Mouse (Mus musculus) left cerebral cortex, postnatal 25 days (tissue): ENCODE data around the gene Tfpi. TPM values are rescaled to one million over a fixed set of nuclear protein-coding genes. Genes with fewer than 3 reads are reported as not detected.
"Not testable (repeated sequence)": the region's sequence is repeated elsewhere in the genome, so short reads cannot be mapped to it uniquely, and the experiment has no call there.

Experiments
- DNase-seq, 2 experiments: peaks; one replicate each; pipeline ENCODE4 v3.0.0; 2022; ENCODE audit warnings: low spot score in 2 of 2, mixed read lengths in 1 of 2
- intact Hi-C: fragments of 180-260 bp; cut with DNase I; formaldehyde crosslinking; loops from one replicate; pipeline ENCODE4 v1.15.1; 2025
- total RNA-seq, 2 experiments: library from RNA; stranded (reverse); gene quantifications; 2 replicates each; pipeline ENCODE4 v1.2.3; 2021

Gene Tfpi
- total RNA-seq, 2 experiments from 2014 or later: 5.3 to 6.0 TPM

DNA sequence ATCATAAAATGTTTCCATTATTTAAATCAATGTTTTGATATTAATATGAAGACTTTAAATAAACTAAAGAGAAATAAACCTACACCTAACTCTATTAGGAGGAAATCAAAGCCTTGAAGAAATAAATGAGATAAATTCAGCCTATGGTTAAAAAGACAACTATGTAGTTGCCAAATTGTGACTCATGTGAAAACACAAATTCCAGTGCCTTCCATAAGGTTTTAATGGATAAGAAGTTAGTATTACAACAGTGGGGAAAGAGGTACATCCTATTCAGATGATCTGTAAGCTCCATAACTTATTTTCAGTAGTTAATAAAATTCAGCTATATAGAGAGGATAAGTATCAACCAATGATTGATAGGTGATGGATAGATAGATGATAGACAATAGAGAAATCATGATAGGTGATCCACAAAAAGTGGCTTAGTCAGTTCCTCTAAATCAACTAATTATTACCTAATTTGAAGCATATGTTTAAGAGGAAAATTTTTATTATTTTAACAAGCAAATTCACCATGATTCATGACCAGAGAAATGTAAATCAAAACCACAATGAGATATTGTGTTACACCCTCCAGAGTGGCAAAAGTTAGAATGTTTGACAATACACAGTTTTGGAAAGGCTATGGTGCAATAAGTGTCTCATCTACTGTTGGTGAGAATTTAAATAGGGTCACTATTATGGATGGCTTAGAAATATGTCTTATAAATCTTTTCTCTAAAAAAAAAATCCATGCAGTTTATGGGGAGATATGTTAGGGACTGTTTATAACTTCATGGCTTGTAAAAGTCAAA is 66.6 kb downstream of the Tfpi start:
- DNase-seq: no peak
- intact Hi-C loops: no loop called here

DNA sequence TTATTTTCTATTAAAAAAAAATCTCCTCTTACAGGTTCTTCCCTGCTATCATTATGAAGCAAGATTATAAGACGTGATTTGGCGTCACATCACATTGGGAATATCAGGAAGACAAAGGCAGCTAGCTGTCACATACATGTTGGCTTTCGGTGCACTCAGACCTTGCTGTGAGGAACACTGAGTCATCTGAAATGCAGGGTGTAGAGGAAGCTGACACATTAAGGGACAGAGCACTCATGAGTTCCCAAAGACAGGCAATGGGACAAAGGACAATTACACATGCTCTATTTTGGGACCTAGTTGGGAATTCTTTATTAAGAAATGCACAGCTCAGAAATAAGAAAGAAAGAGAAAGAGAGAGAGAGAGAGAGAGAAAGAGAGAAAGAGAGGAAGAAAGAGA is 71.7 kb downstream of the Tfpi start:
- no peak for DNase-seq
- intact Hi-C loops: no loop called here

DNA sequence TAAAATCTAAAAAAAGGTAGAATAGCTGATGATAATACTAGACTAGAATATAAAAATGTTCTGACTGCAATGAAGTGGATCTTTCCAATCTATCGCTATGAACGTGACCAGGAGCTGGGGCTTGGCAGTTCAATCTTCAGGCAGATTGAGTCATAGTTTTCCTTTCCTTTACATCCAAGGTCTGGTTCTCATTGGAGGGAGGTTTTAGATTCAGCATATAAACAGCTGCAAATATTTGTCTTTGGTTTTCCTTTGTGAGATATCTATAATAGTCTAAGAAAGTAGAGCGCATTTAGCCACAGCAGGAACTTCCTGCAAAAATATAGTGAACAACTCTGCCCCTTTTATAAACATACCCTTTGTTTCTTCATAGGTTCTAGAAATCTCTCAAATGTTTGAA is 73.9 kb downstream of the Tfpi start:
- DNase-seq: no peak
- intact Hi-C loops: no loop called here

DNA sequence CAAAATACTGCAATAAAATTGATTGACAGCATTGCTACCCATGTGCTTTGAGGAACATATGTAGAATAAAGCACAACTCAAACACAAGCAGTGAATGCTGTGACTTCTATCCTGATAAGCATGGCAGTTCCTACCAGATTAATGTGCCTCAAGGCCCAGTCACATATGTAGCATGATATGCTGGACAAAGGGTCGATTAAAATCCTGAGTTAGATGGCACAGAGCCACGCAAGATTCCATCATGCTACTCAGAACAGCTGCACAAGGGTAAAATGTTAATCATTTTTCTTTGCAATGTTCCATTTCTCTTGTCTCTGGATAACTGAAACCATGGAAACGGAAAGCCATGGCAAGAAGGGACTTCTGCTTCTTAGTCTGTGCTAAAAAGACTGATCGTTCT is 80.0 kb downstream of the Tfpi start:
- intact Hi-C loops: no loop called here
- no peak for DNase-seq

DNA sequence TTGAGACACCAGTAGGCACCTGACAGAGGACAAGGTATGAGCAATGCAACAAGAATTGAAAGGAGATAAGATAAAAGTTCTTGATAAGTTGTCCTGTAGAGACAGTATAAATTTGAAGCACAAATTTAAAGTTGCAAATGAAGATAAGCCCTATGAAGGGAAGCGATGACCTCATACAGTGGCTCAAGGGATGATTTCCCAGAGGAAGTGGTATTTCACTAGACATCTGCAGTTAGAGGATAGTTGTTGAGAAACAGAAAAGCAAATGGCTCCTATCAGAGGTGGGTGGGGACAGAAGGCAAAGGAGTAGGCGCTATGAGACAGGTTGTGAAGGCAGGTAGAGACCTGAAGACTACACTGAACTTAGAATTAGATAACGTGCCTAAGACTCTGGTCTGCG is 83.3 kb downstream of the Tfpi start:
- no peak for DNase-seq
- intact Hi-C loops: no loop called here

DNA sequence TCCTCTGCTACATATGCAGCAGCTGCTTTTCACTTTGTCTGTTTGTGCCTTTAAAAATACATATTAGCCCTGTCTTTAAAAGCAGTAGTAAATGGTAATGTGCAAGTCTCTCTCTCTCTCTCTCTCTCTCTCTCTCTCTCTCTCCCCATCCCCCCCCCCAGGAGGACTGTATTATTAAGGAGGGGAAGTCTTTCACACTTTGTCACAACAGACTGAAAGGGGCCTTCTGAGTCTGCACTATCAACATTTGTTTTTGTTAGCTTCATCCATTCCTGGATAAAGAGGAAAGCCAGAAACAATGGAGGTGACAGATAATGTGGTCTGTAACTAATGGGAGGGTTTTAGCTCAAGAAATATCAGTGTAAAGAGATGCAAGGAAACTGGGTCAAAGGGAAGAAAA is 87.5 kb downstream of the Tfpi start:
- DNase-seq: no peak
- intact Hi-C loops: no loop called here

DNA sequence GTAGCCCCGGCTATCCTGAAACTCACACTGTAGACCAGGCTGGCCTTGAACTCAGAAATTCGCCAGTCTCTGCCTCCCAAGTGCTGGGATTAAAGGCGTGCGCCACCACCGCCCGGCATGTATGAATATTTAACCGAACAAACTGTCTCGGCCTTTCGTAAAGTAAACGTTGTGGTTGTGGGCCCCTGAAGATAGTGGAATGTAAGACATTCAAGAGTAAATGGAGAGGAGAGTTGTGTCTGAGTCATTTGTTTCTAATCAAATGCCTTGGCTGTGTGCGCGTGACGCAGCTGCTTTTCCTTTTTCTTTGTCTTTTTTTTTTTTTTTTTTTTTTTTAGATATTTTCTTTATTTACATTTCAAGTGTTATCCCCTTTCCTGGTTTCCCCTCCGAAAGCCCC is 88.0 kb downstream of the Tfpi start:
- DNase-seq, intact Hi-C loops: not testable (repeated sequence)

DNA sequence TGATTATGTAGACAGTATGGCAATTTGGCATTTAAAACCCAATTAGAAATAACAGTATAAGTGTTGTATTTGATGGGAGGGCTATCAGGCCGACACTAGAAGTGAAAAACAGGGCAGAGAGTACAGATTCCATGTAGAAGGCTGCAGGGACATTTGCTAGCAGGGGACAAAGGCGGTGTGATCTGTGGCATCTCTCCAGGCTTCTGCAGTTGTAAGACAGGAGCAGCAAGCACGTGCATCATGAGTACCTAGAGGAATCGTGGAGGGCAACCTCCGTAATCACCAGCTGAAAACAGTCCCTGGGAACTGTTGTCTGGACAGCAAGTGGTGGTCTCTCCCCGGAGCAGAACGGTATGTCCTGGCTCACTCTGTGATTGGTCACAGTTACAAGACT is 88.6 kb downstream of the Tfpi start:
- intact Hi-C loops: no loop called here
- DNase-seq: no peak

DNA sequence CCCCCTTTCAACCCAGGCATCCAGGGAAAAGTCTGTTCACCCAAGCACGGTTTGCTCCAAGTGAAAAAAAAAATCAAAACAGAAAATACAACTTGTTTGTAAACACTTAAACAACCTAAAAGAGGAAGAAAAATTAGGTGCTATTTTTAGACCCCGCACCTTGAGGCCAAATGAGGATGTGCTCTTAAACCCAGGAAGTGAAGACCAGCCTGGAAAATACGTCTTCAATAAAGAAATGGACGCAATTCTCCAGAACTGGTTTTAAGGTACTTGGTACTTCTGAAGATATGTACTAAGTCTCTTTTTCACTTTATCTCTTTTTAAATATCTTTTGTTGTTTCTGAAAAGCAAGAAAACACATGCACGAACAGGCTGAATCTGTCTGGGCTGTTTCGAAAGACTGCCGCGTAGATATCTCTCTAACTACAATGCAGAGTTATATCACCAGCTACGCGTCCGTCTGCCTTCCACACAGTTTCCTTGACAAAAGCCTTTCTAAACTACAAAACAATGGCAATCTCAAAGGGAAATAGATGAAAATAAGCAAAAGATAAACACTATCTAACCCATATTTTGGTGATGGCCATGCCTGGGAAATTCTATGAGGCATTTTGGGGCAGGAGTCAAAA is 89.1 kb downstream of the Tfpi start:
- DNase-seq: no peak
- intact Hi-C loops: no loop called here

DNA sequence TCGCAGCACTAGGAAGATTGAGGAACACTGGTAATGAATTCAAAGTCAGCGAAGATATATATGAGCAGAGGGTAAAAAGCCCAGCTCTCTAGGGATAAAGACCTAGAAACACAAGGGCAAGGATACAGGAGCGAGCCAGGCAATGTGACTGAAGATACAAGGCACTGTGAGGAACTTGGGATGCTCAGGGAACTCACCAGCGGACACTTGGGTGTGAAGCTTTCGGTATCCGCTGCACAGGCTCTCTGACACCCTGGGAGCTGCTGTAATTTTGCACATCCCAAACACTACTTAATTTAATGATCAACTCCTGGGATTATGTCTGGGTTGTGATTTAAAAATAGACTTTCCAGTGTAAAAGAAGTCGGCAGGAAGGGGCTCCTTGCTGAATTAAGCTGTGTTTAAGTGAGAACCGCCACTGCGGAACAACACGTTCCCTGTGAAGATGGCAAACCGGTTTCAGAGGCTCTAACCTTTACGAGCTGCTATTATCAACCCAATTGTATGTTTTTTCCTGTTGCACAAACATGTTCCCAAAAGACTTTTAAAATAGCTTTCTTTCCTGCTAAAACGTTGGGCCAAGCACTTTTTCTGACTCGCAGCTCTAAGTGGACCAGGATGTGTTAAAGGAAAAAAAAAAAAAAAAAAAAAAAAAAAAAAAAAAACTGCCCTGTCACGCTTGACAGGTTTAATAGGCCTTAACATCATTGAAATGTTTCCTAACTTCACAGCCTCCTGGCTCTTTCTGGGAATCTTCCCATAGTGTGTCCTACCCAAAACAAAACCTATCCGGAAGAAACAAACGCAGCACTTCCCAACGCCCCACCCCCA is 89.8 kb downstream of the Tfpi start:
- intact Hi-C loops: no loop called here
- DNase-seq: no peak

DNA sequence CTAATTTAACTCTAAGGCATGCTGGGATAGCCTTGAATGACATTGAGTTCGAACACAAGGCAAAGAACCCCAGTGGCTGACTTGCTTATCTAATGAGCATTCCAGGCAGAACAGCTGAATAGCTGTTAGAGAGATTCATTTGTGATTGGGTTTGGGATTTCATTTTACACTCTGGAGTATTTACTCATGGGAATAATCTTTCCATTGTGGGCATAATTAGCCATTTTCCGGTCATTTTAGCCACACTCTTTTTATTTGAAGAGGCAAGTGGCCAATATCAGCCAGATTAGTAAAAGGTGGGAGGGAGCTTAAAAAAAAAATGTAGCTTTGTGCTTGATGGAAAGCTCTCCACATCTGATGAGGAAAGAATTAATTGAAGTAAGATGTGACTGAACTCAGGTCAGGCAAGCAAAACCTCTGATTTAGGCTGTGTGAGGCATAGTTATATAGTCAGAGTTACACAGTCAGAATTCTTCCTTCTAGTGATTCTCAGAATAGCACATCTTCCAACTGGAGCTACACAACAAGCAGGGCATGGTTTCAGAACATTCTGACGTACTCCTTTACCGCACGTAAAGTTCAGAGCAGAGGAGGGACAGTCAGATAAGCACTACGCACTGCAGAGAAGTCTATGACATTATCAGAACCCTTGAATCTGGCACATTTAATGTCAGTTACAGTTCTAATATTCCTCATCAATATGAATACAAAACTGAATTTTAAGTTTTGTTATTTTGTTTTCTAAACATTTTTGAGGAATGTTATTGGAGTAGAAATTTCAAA is 91.5 kb downstream of the Tfpi start:
- no peak for DNase-seq
- intact Hi-C loops: no loop called here

DNA sequence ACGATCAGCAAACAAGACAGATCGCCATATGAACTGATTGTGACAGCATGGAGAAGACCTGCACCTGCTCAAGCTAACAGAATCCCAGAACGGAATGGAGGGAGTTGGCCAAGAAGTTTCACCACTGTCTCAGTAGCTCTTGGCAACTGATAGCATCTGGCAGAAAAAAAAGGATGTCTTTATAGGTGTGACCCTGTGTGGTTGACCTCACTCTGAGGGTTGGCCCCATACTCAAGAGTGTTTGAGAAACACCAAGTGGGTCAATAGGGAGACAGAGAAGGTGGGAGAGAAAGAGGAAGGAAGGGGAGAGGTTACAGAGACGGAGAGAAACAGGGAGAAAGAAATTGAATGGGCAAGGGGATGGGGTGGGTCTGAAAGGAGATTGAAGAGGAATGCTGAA is 92.7 kb downstream of the Tfpi start:
- intact Hi-C loops: no loop called here
- no peak for DNase-seq

Other genes starting within 250 kb of the Tfpi start
- gene Calcrl, start 51.4 kb downstream of the Tfpi start, total RNA-seq: 1 to 10 TPM; 6.5 to 8.2 TPM
- 10 to 100 TPM; 69.0 to 69.4 TPM for gene Ctnnd1, start 174.0 kb upstream of the Tfpi start, total RNA-seq
- gene Btbd18, start 182.3 kb upstream of the Tfpi start, total RNA-seq: not detected
- 10 to 100 TPM; 31.7 to 39.6 TPM for gene Selenoh, start 194.0 kb upstream of the Tfpi start, total RNA-seq
- gene Gm28635, start 201.3 kb upstream of the Tfpi start, total RNA-seq: 1 to 10 TPM; 7.7 to 10.0 TPM
- 10 to 100 TPM; 30.4 to 32.0 TPM for gene Med19, start 201.6 kb upstream of the Tfpi start, total RNA-seq
- 100 to 1,000 TPM; 225 to 235 TPM for gene Tmx2, start 202.4 kb upstream of the Tfpi start, total RNA-seq
- gene Zdhhc5, start 238.4 kb upstream of the Tfpi start, total RNA-seq: 10 to 100 TPM; 45.2 to 50.6 TPM